Mouse (Mus musculus): ENCODE data around the gene P4hb.

GRCm38 (mm10) chr11:120515611-120516010 lies 57.4 kb downstream of the P4hb start:
- TF ChIP-seq POLR2A (IDR thresholded peaks at IDR 0.05; ENCODE audit: borderline replicate concordance, insufficient read depth, low read length) (no peak), CTCF (IDR thresholded peaks at IDR 0.05; ENCODE audit: borderline replicate concordance, insufficient read depth, low read depth, low read length) (peak; percentile 96)

All from cerebellum, adult 2 months (tissue).